ENCODE assay signal across 19 mouse cellular contexts in the genomic region with DNA sequence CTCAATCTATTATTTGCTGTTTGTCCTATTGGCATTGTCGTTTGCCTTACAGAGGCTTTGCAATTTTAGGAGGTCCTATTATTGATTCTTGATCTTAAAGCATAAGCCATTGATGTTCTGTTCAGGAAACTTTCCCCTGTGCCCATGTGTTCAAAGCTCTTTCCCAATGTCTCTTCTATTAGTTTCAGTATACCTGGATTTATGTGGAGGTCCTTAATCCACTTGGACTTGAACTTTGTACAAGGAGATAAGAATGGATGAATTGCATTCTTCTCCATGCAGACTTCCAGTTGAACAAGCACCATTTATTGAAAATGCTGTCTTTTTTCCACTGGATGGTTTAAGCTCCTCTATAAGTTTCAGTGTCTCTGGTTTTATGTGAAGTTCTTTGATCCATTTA.
DNase-seq lines count a peak whose midpoint lies in the region; ATAC-seq and TF ChIP-seq lines count a peak whose summit lies in the region.
"Had no signal": no experiment of that assay in that cellular context is flagged by ENCODE, and none has a peak within 500 bp of the region (broad histone marks: within the 10 kb centered on the region; RNA-seq: fewer than 3 reads in every experiment).

No protein-coding gene starts in this region.

- no peak overlapping the region for H3K9ac ChIP-seq in intestine, embryonic 15.5 days
- no peak overlapping the region for H3K9ac ChIP-seq in intestine, postnatal 0 days (ENCODE audit: low read depth, low read length)
- H3K9ac ChIP-seq in intestine, embryonic 16.5 days (ENCODE audit: low read depth, low read length), result no peak overlapping the region

- H3K9me3 ChIP-seq in intestine, embryonic 15.5 days, result no peaks in the 10 kb centered on the region
- H3K9me3 ChIP-seq in intestine, postnatal 0 days (ENCODE audit: control insufficient read depth), result no peaks in the 10 kb centered on the region
- H3K9me3 ChIP-seq in intestine, embryonic 16.5 days (ENCODE audit: control insufficient read depth, low read length), result no peaks in the 10 kb centered on the region
- H3K9me3 ChIP-seq: G1E had no signal

- no peaks in the 10 kb centered on the region for H3K36me3 ChIP-seq in intestine, embryonic 15.5 days
- H3K36me3 ChIP-seq in intestine, postnatal 0 days (ENCODE audit: control insufficient read depth, insufficient read depth), result no peaks in the 10 kb centered on the region
- no peaks in the 10 kb centered on the region for H3K36me3 ChIP-seq in intestine, embryonic 16.5 days (ENCODE audit: control insufficient read depth, insufficient read depth, low read length)
- H3K36me3 ChIP-seq: G1E had no signal

- peak; percentile 71 for ATAC-seq in intestine, embryonic 15.5 days
- ATAC-seq in intestine, postnatal 0 days, result no peak
- ATAC-seq in intestine, embryonic 16.5 days, result peak; percentile 79
- ATAC-seq: activated CD4-positive, CD25-positive, alpha-beta regulatory T cell, adult 4 months; CD4-positive, CD25-positive, alpha-beta regulatory T cell, adult 4 months; Patski had no signal

- WGBS in intestine, embryonic 15.5 days, result 70% methylated on average over 1 of the region's 1 CpGs
- WGBS in intestine, postnatal 0 days, result 66% methylated on average over 1 of the region's 1 CpGs
- WGBS in intestine, embryonic 16.5 days, result 75% methylated on average over 1 of the region's 1 CpGs

- H3K27ac ChIP-seq in intestine, embryonic 15.5 days, result no peak overlapping the region
- H3K27ac ChIP-seq in intestine, postnatal 0 days (ENCODE audit: low read depth, low read length), result no peak overlapping the region
- no peak overlapping the region for H3K27ac ChIP-seq in intestine, embryonic 16.5 days (ENCODE audit: low read length)

- no peaks in the 10 kb centered on the region for H3K27me3 ChIP-seq in intestine, embryonic 15.5 days (replicated peaks)
- no peaks in the 10 kb centered on the region for H3K27me3 ChIP-seq in intestine, postnatal 0 days (replicated peaks; ENCODE audit: control insufficient read depth, insufficient read depth, low read length)
- no peaks in the 10 kb centered on the region for H3K27me3 ChIP-seq in intestine, embryonic 16.5 days (replicated peaks; ENCODE audit: control insufficient read depth, insufficient read depth, low read length)
- H3K27me3 ChIP-seq: CH12.LX, Patski had no signal

- H3K4me3 ChIP-seq in intestine, embryonic 15.5 days (replicated peaks), result no peak overlapping the region
- no peak overlapping the region for H3K4me3 ChIP-seq in intestine, postnatal 0 days (ENCODE audit: low read depth, low read length)
- no peak overlapping the region for H3K4me3 ChIP-seq in intestine, embryonic 16.5 days (ENCODE audit: low read length)

- no peaks in the 10 kb centered on the region for H3K4me1 ChIP-seq in intestine, embryonic 15.5 days (replicated peaks)
- no peaks in the 10 kb centered on the region for H3K4me1 ChIP-seq in intestine, postnatal 0 days (replicated peaks; ENCODE audit: control insufficient read depth, insufficient read depth, low read length)
- H3K4me1 ChIP-seq in intestine, embryonic 16.5 days (ENCODE audit: control insufficient read depth, insufficient read depth, low read length), result no peaks in the 10 kb centered on the region

- no peak overlapping the region for H3K4me2 ChIP-seq in intestine, embryonic 15.5 days (replicated peaks)
- H3K4me2 ChIP-seq in intestine, postnatal 0 days (replicated peaks; ENCODE audit: low read depth), result no peak overlapping the region
- no peak overlapping the region for H3K4me2 ChIP-seq in intestine, embryonic 16.5 days (ENCODE audit: low read depth, low read length)

- TF ChIP-seq CTCF in intestine, postnatal 0 days (IDR thresholded peaks at IDR 0.05; ENCODE audit: low read depth), result no peak

- no peak for DNase-seq in kidney, postnatal 14 days
- DNase-seq: adrenal gland, adult 2 months; adrenal gland, adult 8-10 months; adrenal gland, postnatal 10 days; adrenal gland, postnatal 14 days; adrenal gland, postnatal 25 days; adrenal gland, postnatal 36 days; B cell, adult 2 months; cerebellum, adult 11 months; cerebellum, adult 11-12 months; cerebellum, adult 18-20 months had no signal
